Mouse (Mus musculus): Measurements from ENCODE around the gene Sipa1l1.

GRCm38 (mm10) chr12:82139234-82140166 lies 29.6 kb upstream of the Sipa1l1 start:
- TF ChIP-seq CTCF (conservative IDR thresholded peaks at IDR 0.05 in 1 of 2, IDR thresholded peaks at IDR 0.05 in 1 of 2; ENCODE audit: low read depth in 2 of 2, low read length in 2 of 2), result no peak
- no peak for TF ChIP-seq TCF12 (IDR thresholded peaks at IDR 0.05; ENCODE audit: low read depth, low read length)
- no peak for TF ChIP-seq GABPA (IDR thresholded peaks at IDR 0.05; ENCODE audit: insufficient replicate concordance, low read depth, low read length)
- no peak for TF ChIP-seq TBP (conservative IDR thresholded peaks at IDR 0.05; ENCODE audit: low read depth, low read length)
